Mouse (Mus musculus): ENCODE results near the gene Htr1a. TPM values are rescaled to one million over a fixed set of nuclear protein-coding genes. Genes with fewer than 3 reads are reported as not detected.

Gene Htr1a
- 0.09 TPM in 1 of 2 replicates, not detected in the other for polyA plus RNA-seq (2014; fragmentation: Nextera tagmentation; extraction: Ambion mirVana)

- Histone ChIP-seq H3K27me3 (replicated peaks; ENCODE audit: control insufficient read depth, insufficient read depth, low read length) (peaks cover 50% of the 10 kb centered on the region), H3K27ac (ENCODE audit: low read depth) (no peak within 1 kb of the TSS), H3K9me3 (ENCODE audit: control insufficient read depth, low read length) (no peaks in the 10 kb centered on the region), H3K4me2 (ENCODE audit: low read length) (no peak within 1 kb of the TSS), H3K36me3 (ENCODE audit: control insufficient read depth, insufficient read depth, low read length) (no peaks in the 10 kb centered on the region), H3K9ac (ENCODE audit: low read length) (no peak within 1 kb of the TSS), H3K4me1 (replicated peaks; ENCODE audit: control insufficient read depth, insufficient read depth, low read length) (no peaks in the 10 kb centered on the region), H3K4me3 (ENCODE audit: low read depth, low read length) (no peak within 1 kb of the TSS)
- 8% methylated on average over 8 of the region's 8 CpGs for WGBS
- DNase-seq (ENCODE audit: low spot score), result no peak
- ATAC-seq (replicated peaks; ENCODE audit: low FRiP score, low TSS enrichment, low read depth), result no peak
These were observed at the start of gene Htr1a for GRCm38 (mm10) chr13:105443339-105443738. TSS of gene Htr1a (plus strand) at chr13:105443639.

- WGBS, result 71% methylated on average over 10 of the region's 10 CpGs
- ATAC-seq (replicated peaks; ENCODE audit: low FRiP score, low TSS enrichment, low read depth) (no peak), DNase-seq (ENCODE audit: low spot score) (no peak)
- Histone ChIP-seq H3K9me3 (ENCODE audit: control insufficient read depth, low read length) (no peaks in the 10 kb centered on the region), H3K4me1 (replicated peaks; ENCODE audit: control insufficient read depth, insufficient read depth, low read length) (no peaks in the 10 kb centered on the region), H3K27ac (ENCODE audit: low read depth) (no peak overlapping the region), H3K36me3 (ENCODE audit: control insufficient read depth, insufficient read depth, low read length) (no peaks in the 10 kb centered on the region), H3K4me3 (ENCODE audit: low read depth, low read length) (no peak overlapping the region), H3K4me2 (ENCODE audit: low read length) (no peak overlapping the region), H3K27me3 (replicated peaks; ENCODE audit: control insufficient read depth, insufficient read depth, low read length) (no peaks in the 10 kb centered on the region), H3K9ac (ENCODE audit: low read length) (no peak overlapping the region)
These were observed 31.7 kb upstream of the Htr1a start for GRCm38 (mm10) chr13:105411535-105412326.

GRCm38 (mm10) chr13:105412327-105412722, 31.1 kb upstream of the Htr1a start:
- H3K9me3 ChIP-seq (ENCODE audit: control insufficient read depth, low read length), result no peaks in the 10 kb centered on the region
- no peak for DNase-seq (ENCODE audit: low spot score)
- H3K36me3 ChIP-seq (ENCODE audit: control insufficient read depth, insufficient read depth, low read length), result no peaks in the 10 kb centered on the region
- no peaks in the 10 kb centered on the region for H3K27me3 ChIP-seq (replicated peaks; ENCODE audit: control insufficient read depth, insufficient read depth, low read length)
- ATAC-seq (replicated peaks; ENCODE audit: low FRiP score, low TSS enrichment, low read depth), result no peak
- H3K4me2 ChIP-seq (ENCODE audit: low read length), result no peak overlapping the region
- WGBS, result 87% methylated on average over 3 of the region's 3 CpGs
- no peak overlapping the region for H3K9ac ChIP-seq (ENCODE audit: low read length)
- H3K4me1 ChIP-seq (replicated peaks; ENCODE audit: control insufficient read depth, insufficient read depth, low read length), result no peaks in the 10 kb centered on the region
- no peak overlapping the region for H3K27ac ChIP-seq (ENCODE audit: low read depth)
- no peak overlapping the region for H3K4me3 ChIP-seq (ENCODE audit: low read depth, low read length)

GRCm38 (mm10) chr13:105433141-105433540, 10.3 kb upstream of the Htr1a start:
- Histone ChIP-seq H3K9ac (ENCODE audit: low read length) (no peak overlapping the region), H3K4me1 (replicated peaks; ENCODE audit: control insufficient read depth, insufficient read depth, low read length) (no peaks in the 10 kb centered on the region), H3K36me3 (ENCODE audit: control insufficient read depth, insufficient read depth, low read length) (no peaks in the 10 kb centered on the region), H3K4me2 (ENCODE audit: low read length) (no peak overlapping the region), H3K9me3 (ENCODE audit: control insufficient read depth, low read length) (no peaks in the 10 kb centered on the region), H3K27ac (ENCODE audit: low read depth) (no peak overlapping the region), H3K27me3 (replicated peaks; ENCODE audit: control insufficient read depth, insufficient read depth, low read length) (no peaks in the 10 kb centered on the region), H3K4me3 (ENCODE audit: low read depth, low read length) (no peak overlapping the region)
- ATAC-seq (replicated peaks; ENCODE audit: low FRiP score, low TSS enrichment, low read depth) (no peak), DNase-seq (ENCODE audit: low spot score) (no peak)
- 80% methylated on average over 2 of the region's 2 CpGs for WGBS

GRCm38 (mm10) chr13:105433630-105434029, 9.8 kb upstream of the Htr1a start:
- ATAC-seq (replicated peaks; ENCODE audit: low FRiP score, low TSS enrichment, low read depth) (no peak), DNase-seq (ENCODE audit: low spot score) (no peak)
- no peaks in the 10 kb centered on the region for H3K9me3 ChIP-seq (ENCODE audit: control insufficient read depth, low read length)
- no peak overlapping the region for H3K4me2 ChIP-seq (ENCODE audit: low read length)
- H3K27me3 ChIP-seq (replicated peaks; ENCODE audit: control insufficient read depth, insufficient read depth, low read length), result no peaks in the 10 kb centered on the region
- no peak overlapping the region for H3K4me3 ChIP-seq (ENCODE audit: low read depth, low read length)
- 95% methylated on average over 1 of the region's 1 CpGs for WGBS
- H3K27ac ChIP-seq (ENCODE audit: low read depth), result no peak overlapping the region
- no peaks in the 10 kb centered on the region for H3K36me3 ChIP-seq (ENCODE audit: control insufficient read depth, insufficient read depth, low read length)
- H3K9ac ChIP-seq (ENCODE audit: low read length), result no peak overlapping the region
- no peaks in the 10 kb centered on the region for H3K4me1 ChIP-seq (replicated peaks; ENCODE audit: control insufficient read depth, insufficient read depth, low read length)

GRCm38 (mm10) chr13:105442576-105442975, 863 bp upstream of the Htr1a start:
- no peak overlapping the region for H3K27ac ChIP-seq (ENCODE audit: low read depth)
- H3K4me1 ChIP-seq (replicated peaks; ENCODE audit: control insufficient read depth, insufficient read depth, low read length), result no peaks in the 10 kb centered on the region
- ATAC-seq (replicated peaks; ENCODE audit: low FRiP score, low TSS enrichment, low read depth) (no peak), DNase-seq (ENCODE audit: low spot score) (peak; percentile 82)
- H3K4me2 ChIP-seq (ENCODE audit: low read length), result no peak overlapping the region
- H3K27me3 ChIP-seq (replicated peaks; ENCODE audit: control insufficient read depth, insufficient read depth, low read length), result peaks cover 48% of the 10 kb centered on the region
- H3K9me3 ChIP-seq (ENCODE audit: control insufficient read depth, low read length), result no peaks in the 10 kb centered on the region
- H3K36me3 ChIP-seq (ENCODE audit: control insufficient read depth, insufficient read depth, low read length), result no peaks in the 10 kb centered on the region
- no peak overlapping the region for H3K9ac ChIP-seq (ENCODE audit: low read length)
- WGBS, result 4% methylated on average over 6 of the region's 6 CpGs
- no peak overlapping the region for H3K4me3 ChIP-seq (ENCODE audit: low read depth, low read length)

GRCm38 (mm10) chr13:105443871-105444237, 415 bp downstream of the Htr1a start:
- Histone ChIP-seq H3K4me2 (ENCODE audit: low read length) (no peak overlapping the region), H3K9ac (ENCODE audit: low read length) (no peak overlapping the region), H3K4me3 (ENCODE audit: low read depth, low read length) (no peak overlapping the region), H3K36me3 (ENCODE audit: control insufficient read depth, insufficient read depth, low read length) (no peaks in the 10 kb centered on the region), H3K4me1 (replicated peaks; ENCODE audit: control insufficient read depth, insufficient read depth, low read length) (no peaks in the 10 kb centered on the region), H3K27ac (ENCODE audit: low read depth) (no peak overlapping the region), H3K27me3 (replicated peaks; ENCODE audit: control insufficient read depth, insufficient read depth, low read length) (peaks cover 50% of the 10 kb centered on the region), H3K9me3 (ENCODE audit: control insufficient read depth, low read length) (no peaks in the 10 kb centered on the region)
- under 1% methylated on average over 15 of the region's 15 CpGs for WGBS
- ATAC-seq (replicated peaks; ENCODE audit: low FRiP score, low TSS enrichment, low read depth) (no peak), DNase-seq (ENCODE audit: low spot score) (no peak)

- ATAC-seq (replicated peaks; ENCODE audit: low FRiP score, low TSS enrichment, low read depth) (0 out of 2 replicates have a peak, but pooled peaks have one; percentile 47), DNase-seq (ENCODE audit: low spot score) (no peak)
- Histone ChIP-seq H3K9ac (ENCODE audit: low read length) (no peak overlapping the region), H3K4me1 (replicated peaks; ENCODE audit: control insufficient read depth, insufficient read depth, low read length) (no peaks in the 10 kb centered on the region), H3K4me3 (ENCODE audit: low read depth, low read length) (no peak overlapping the region), H3K9me3 (ENCODE audit: control insufficient read depth, low read length) (no peaks in the 10 kb centered on the region), H3K36me3 (ENCODE audit: control insufficient read depth, insufficient read depth, low read length) (no peaks in the 10 kb centered on the region), H3K27ac (ENCODE audit: low read depth) (no peak overlapping the region), H3K27me3 (replicated peaks; ENCODE audit: control insufficient read depth, insufficient read depth, low read length) (peaks cover 50% of the 10 kb centered on the region), H3K4me2 (ENCODE audit: low read length) (no peak overlapping the region)
- 1% methylated on average over 39 of the region's 39 CpGs for WGBS
These were observed 927 bp downstream of the Htr1a start for GRCm38 (mm10) chr13:105444238-105444894.
